Mouse (Mus musculus) kidney, adult 11 months (tissue): ENCODE measurements around the gene Folr2.

Source experiments
- DNase-seq: peaks from one replicate; pipeline ENCODE4 v3.0.0; 2022

Folr2 gene

GRCm38 (mm10) chr7:101822836-101823757, 33.9 kb downstream of the Folr2 start:
- peak; percentile 65 for DNase-seq

- peak; percentile 53 for DNase-seq
These were observed 35.2 kb downstream of the Folr2 start for GRCm38 (mm10) chr7:101821571-101822501.

GRCm38 (mm10) chr7:101820295-101821030, 36.5 kb downstream of the Folr2 start:
- no peak for DNase-seq

- no peak for DNase-seq
These were observed 39.1 kb downstream of the Folr2 start, which contains the start of gene Phox2a for GRCm38 (mm10) chr7:101817861-101818401. Gene Phox2a (plus strand): TSS chr7:101818313.
